Mouse (Mus musculus) left cerebral cortex, adult 9 months (tissue): ENCODE data around the gene Taf3.

Experiments used
- DNase-seq, 2 experiments: peaks; one replicate each; pipeline ENCODE4 v3.0.0; 2022; ENCODE audit warnings: low spot score in 2 of 2

Taf3 gene

DNA sequence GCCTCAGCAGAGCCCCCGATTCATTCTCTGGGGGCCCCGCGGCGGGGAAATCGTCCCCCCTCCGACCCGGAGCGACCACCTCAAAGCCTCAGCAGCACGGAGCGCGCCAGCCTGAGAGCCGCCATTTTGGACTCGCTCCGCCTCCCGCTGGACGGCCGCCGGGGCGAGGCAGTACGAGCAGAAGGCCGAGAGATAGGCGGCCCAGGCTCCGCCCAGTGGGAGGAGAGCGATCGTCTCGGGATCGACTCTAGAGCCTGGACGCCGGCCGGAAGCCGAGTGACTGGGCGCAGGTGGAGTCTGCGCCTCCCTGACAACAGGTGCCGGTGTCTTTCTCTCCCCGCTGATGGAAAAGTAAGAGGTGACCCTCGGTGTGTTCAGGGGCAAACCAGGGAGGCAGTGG, at the start of gene Taf3:
TSS of gene Taf3 (minus strand) at position 136 of the 400 bp plus-strand sequence.
- peak; percentile 62 to 90 for DNase-seq

DNA sequence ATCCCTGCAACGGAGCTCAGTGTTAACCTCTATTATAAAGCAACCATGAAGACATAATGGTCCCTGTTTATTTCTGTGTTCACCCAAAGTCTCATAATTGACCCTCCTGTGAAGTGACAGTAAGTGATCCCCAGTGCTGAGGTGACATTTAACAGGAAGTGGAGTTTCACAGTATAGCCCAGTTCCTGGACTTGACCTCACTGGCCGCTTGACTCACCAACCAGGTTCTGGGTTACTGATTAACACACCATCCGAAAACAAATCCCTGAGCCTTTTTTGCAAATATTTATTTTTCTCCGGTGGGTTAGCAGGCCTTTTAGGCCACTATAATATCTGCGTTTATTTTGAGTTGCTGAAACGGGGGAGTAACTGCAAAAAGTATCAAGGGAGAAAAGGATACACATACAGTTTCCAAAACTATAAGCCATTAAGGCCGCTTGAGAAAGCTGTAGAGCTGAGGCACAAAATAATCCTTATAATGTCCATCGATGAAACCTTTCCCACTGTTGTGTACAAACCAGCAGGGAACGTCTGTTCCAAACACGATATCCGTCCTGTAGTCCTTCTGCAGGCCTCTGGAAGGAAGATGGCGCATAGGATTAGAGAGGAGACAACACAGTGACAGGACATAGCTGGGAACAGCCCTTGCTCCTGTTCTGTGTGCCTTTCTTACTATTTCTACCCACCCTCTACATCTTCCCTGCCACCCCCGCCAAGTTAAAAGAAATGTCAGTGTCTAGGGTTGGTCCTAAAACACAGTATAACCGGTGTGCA, 46.1 kb upstream of the Taf3 start:
- DNase-seq: no peak

DNA sequence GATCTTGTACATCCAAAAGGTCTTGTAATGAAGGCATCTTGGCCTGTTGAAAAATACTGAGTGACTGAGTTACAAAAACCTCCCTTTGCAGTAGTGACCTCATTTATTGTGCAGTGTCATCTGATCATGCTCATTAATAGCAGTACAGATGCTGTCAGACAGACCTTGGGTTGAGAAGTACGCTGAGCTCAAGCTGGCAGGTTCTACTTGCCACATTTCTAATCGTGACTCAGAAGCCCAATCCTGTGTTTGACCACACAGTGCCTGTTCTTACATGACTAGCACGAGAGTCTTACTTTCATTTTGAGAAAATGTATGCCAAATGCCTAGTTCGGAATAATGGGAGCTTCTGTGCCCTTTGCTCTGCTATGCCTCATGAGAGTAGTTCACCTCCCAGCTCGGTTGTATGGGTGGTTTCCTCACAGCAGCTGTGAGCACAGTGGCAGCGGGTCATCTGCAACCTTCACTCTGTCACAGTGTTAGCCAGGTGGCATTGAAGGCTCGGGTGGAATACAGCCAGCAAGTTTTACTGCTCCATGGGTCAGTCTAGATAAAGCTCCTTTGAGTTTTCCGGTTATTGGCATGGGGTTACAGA, 39.0 kb upstream of the Taf3 start:
- no peak for DNase-seq

DNA sequence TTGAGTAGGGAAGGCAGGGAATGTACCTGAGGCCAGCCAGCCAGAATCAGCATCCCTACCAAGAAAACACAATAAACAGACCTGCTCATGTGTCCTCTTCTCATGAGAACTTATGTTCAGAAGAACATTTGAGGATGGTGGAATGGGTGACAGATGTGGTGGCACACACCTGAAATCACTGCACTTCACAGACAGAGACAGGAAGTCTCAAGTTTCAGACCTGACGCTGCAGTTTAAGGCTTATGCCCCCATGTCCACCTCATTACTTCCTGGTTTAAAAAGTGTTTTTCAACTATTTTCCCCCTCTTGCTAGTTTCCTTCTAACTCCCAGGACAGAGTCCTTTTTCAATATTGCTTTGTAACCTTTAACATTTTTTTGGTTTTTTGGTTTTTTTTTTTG, 34.3 kb upstream of the Taf3 start:
- DNase-seq: no peak

DNA sequence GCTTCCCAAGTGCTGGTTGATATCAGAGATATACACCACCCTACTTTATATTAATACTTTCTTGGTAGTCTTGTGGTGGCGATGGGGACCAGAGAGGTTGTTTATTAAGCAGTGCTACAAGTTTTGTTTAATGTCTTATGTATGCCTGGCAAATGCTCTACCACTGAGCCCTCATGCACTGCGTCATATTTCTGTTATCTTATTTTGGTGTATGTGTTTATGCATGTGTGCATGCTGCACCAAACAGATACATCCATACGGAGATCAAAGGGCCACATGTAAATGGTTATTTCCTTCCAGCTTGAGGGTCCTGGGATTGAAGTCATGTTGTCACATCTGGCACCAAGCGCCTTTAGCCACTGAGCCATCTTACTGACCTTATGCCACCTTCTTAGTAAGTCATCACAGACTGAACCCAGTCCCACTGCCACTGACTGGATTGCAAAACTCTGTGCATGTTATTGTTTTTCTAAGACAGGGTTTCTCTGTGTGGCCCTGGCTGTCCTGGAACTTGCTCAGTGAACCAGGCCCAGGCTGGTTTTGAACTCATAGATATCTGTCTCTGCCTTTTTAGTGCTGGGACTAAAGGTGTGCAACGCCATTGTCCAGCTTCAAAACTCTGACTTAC, 33.2 kb upstream of the Taf3 start:
- no peak for DNase-seq

DNA sequence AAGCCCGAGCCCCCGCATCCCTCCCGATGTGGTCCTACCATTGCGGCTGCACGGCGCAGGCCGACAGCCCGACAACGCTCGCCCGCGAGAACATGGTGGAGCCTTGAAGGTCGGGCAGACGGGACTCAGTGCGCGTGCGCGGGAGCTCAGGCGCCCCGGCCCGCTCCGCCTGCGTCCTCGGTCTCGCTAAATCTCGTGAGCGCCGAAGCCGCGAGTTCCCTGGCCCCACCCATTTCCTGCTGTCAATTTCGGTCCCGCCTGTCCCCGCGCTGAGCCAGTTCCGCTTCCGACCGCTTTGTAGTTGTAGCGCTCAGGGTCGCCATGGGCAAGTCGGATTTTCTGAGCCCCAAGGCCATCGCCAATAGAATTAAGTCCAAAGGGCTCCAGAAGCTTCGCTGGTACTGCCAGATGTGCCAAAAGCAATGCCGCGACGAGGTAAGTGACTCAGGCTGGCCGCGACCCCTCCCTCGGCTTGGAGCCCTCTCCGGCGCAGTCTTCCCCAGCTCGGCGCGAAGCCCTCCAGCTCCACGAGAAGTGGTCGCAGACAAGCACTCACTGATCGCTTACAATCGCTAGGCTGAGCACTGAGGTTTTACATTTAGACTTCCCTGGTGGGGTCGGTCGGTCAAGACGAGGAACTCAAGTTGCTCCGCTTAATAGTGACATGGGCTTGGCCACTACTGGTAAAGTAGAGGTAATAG, 32.1 kb upstream of the Taf3 start, which contains the start of the genes Atp5c1 and Kin:
TSS of gene Atp5c1 (minus strand) at position 201 of the 701 bp plus-strand sequence.
TSS of gene Kin (plus strand) at position 284 of the 701 bp plus-strand sequence.
- peak; percentile 88 to 96 for DNase-seq

DNA sequence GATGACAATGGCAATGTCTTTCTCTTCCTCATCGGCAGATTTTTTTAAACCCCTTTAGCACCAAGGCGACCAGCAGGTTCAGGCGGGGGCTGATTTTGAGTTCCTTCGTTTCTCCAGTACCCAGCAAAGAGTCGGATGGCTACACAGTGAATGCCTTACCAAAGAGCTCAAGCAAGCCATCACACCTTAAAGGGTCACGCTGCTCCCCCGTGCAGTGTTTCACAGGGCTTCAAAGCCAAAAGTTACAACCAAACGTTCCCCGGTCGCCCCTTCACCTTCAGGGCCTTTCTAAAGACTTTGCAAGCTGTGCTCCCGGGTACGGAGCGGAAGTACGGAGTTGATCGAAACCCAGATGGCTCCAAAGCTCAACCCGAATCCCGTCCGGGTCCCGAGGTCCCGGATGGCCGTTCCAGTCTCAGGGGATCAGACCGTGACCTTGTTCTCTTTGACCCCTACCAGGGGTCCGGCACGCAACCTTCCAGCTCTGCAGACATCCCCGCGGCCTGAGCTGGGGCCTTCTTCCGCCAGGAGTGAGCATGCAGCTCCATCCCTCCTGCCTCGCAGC, 31.4 kb upstream of the Taf3 start:
- DNase-seq: no peak

DNA sequence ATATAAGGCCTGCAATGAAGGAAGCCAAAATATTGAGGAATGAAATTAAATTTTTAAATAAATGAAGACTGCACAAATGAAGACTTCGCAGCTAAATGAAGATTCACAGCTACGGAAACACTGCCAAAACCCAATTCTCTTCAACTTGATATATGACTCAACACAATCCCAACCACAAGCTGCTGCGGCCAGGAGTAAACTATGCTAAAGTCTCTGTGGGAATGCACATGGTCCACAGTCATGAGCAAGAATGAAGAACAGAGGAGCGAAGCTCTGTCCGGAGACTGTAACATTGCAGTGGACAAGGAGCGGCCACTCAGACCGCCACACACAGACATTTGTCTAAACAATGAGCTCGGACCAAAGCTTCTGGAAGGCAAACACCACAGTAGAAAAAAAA, 28.3 kb upstream of the Taf3 start:
- DNase-seq: no peak

DNA sequence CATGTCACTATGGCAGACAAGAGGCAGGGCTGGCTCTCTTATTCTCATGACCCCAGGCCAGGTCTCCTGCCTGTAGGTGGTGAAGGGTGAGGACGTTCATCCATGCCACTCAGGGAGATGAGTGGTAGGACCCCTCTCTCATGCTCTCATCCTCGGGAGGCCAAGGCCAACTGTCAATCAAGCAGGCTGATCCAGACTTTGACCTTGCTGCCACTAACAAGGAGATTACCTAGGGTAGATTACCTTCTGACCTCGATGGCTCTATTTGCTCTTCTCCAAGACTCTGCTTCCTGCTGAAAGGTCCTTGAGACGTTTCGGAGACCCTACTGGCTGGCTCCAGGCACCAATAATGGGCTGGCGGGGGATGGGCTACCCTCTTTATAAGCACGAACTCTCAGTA, 26.1 kb upstream of the Taf3 start:
- DNase-seq: no peak

DNA sequence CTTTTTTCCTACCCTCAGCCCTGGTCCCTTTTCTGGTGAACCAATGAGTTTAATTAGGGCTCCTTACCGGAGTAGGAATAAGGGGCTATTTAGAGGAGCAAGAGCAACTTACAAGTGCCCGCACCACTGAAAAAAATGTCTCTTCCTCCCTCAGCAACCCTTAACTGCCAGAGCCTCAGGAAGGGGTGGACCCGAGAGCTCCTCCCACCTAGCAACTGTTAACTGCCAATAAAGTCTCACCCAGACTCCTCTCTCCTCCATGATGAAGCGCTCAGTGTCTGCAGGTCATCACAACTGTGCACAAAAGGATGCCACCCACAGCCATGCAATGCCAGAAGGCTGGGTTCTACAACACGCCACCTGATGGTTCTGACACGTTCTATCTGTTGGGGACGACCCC, 23.4 kb upstream of the Taf3 start:
- DNase-seq: no peak

DNA sequence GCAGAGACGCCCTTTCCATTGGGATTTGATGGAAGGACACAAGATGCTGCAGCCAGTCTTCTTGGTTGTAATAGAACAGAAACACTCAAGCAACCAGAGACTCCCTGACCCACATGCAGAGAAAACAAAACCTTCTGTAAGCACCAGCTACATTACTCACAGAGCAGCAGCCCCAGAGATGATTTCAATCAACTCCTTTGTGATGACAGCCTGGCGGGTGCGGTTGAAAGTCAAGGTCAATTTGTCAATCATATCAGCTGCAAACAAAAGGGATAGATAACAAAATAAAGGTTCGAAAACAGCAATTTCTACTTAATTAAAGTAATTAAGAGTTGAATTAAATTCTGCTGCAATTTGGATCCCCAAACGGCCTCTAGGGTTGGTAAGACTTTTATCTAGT, 10.4 kb upstream of the Taf3 start:
- no peak for DNase-seq

DNA sequence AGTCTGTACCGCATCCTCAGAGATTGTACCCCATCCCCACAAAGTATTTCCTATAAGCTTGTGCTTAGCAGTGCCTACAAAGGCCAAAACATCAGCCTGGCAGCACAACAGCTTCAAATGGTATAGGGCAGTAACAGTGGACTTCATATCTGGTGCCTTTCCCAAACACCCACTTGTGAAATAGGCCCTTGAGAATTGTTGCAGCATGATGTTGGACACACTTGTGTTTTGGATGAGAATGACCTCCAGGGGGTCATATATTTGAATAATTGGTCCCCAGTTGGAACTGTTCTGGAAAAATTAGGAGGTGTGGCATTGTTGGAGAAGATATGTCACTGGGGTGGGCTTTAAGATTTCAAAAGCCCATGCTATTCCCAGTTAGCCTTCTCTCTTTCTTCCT, 3.6 kb upstream of the Taf3 start:
- DNase-seq: no peak

DNA sequence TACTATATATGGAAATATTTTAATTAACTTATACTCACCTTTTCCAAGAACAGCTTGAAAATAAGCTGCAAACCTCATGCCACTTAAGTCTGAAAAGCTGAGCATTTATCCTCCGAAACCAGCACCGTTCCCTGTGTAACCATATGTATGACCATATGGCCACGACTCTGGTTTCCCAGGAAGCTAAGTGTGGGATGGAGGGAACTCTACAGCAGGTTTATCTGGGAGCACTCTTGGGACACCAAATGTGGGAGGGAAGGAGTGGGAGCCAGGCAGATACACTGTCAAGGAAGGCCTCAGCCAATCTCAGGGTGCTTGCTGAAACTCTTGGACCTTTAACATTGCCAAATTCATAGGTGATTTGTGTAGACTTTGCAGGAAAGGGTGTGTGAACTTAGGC, 2.5 kb upstream of the Taf3 start:
- peak; percentile 44 to 79 for DNase-seq

DNA sequence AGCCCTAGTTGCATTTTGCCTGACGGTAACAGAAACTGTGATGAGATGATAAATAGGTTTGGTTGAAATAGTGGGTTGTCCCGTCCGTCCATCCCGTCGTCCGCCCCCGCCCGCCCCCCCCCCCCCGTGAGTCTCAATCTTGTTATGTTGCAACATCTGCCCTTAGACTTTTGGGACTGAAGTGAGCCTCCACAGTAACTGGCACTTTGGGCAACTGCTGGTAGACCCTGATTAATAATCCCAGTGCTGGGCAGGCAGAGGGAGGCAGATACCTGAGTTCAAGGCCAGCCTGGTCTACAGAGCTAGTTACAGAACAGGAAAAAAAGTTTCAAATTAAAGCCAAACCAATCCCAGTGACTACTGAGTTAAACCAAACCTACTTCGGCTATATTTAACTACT, 1.1 kb upstream of the Taf3 start:
- no peak for DNase-seq

DNA sequence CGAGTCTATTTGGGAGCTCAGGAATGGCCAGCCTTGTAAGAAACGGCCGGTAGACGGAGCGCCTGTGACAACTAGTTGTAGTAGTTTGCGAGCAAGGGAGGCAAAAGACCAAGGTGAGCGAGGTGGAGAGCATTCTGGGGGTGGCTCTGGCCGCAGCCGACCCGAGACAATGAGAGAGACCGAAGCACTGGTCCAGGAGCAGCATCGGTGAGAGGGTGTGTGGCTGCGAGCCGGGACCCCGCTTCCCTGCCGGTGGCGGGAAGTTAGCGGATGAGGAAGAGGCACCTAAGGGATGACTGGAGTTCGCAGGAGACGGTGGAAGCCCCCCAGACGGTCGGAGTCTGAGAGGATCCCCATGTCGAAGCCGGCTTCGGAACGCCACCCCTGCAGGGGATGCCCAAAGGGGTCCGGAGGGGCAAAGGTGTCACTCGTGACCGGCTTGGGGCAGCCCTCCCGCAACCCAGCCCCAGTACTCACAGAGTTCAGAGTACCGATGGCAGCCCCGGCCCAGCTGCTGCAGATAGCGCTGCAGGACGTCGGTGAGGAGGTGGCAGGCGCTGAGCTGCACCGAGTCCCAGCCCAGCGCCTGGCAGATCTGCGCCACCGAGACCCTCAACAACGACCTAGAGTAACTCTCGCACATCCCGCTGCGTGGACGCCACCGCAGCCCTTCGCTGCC, 499 bp downstream of the Taf3 start:
- DNase-seq: no peak

DNA sequence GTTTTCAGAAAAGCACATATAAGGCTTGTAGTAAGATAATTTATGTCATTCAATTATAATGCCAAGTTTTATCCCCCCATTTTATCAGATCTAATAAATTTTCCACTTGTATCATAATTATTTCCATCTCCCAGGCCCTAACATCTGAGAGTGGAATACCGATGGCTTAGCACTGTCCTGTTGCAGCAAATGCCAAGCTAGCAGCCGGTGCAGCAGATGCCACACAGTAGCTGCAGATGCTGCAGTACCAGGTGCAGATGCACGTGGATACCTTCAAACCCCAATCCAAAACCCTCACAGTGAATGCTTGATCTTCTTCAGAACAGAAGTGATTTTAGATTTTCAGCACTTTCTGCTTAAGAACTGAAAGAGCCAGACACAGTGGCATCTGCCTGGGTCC, 13.4 kb downstream of the Taf3 start:
- DNase-seq: no peak

DNA sequence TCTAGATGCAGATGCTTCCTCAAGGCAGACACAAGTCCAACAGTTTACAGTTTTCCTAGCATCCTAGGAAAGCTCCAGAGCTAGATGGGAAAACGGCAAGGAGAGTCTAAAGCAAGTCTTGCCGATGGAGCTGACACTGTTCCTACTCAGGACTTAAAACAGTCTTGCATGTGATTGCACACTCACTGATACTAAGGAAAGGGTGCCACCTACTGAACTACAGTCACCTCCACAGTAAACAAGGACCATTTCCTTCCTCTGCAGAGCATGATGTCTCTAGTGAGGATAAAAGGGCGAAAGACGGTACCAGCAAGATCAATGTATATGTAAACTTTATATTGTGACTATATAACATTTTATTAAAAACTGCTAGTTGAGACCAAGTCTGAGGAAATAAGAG, 14.7 kb downstream of the Taf3 start:
- DNase-seq: no peak

DNA sequence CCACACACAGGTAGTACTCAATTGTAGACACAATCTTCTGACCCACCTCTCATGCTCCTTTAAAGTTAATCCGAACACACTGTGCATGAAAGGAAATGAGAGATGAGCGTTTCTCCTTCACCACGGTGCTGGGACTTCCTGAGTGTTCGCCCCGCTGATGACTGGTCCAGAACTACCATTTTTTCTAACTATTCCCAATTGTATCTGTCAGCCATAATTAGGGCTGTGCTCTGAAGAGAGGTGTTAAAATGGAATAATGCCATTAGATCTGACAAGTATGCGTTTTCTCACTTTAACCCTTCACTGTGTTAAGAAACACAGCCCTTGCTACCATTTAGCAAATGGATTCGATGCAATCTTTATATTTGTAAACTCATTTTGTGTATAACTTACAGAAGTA, 18.6 kb downstream of the Taf3 start:
- DNase-seq: no peak

DNA sequence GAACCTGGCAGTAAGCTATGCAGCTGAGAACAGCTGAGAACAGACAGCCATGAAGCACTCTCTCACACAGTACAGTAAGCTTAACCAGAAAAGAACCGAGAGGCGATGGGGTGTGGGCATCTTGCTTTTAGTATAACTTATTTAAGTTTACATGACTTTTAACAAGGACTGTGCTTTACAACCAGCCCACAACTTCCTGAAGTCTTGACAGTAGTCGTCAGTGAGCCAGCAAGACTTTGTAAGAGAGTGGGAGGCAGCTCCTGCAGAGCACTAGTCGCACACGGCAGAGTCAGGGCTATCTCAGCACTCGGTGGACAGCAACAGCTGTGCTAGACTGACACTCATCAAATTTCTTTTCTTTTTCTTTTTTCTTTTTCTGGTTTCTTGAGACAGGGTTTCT, 24.1 kb downstream of the Taf3 start:
- no peak for DNase-seq

DNA sequence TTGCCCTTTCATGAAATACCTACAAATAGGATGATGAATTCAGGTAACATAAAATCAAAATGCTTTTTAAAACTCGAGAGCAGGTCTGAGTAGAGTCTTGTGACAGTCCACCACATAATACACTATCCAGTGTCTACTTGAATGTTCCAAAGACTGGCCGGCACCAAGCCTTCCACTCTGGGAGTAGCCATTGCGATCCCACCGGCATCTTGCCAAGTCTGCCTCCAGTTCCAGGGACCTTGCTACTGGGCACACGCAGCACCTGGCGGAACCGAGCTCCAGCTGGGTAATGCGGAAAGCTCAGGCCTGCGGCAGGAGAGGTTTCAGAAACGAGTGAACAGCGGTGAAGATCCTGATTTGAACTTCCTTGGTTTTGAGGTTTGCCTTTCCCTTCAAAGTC, 27.1 kb downstream of the Taf3 start:
- DNase-seq: no peak

DNA sequence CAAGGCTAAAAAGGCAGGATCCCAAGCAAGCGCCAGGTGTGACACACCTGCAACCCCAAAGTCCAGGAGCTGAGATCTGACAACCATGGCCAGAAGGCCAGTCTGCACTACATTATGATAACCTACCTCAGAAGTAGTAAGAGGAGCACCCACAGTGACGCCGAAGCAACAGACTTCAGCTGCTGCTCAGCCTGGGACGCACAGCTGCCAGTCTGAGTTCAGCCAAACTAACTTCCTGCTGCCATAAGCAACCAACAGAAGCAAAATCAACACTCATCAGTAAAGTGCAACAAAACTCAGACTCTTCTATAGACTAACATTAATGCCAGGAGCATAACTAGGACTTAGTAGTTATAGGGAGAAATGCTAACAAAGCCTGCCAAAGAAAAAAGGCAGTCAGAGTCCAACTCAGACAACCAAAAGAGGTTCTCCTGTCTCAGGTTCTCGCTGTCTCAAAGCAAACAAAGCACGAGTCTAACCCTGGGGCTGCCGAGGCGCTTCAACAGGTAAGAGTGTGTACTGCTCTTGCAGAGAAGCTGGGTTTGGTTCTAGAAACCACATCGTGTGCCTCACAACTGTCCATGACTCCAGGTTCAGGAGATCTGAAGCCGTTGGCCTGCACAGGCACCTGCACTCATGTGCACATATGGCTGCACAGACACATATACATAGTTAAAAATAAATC, 33.3 kb downstream of the Taf3 start:
- no peak for DNase-seq
